35 mouse cellular contexts compared by ENCODE assay signal in the genomic region with DNA sequence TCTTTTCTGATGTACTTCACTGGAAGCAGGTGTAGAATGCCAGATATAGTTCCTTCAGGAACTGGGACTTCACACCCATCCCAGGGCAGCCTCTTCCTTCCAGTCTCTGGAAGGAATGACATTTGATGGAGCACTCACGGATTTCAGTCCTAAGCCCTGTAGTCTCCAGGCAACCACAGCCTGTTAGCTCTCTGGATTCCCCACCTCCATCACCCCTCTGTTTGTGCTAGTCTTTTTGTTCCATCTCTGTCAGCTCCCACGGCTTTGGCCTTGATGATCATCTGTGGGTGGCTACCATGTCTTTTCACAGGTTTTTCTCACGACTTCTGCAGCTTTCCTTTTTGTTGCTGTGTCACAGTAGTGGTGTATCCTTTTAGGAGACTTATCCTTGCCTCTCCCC. TPM values are rescaled to one million over a fixed set of nuclear protein-coding genes. Genes with fewer than 3 reads are reported as not detected.
DNase-seq lines count a peak whose midpoint lies in the region; ATAC-seq lines count a peak whose summit lies in the region.
"Had no signal": no experiment of that assay in that cellular context is flagged by ENCODE, and none has a peak within 500 bp of the region (broad histone marks: within the 10 kb centered on the region; RNA-seq: fewer than 3 reads in every experiment).

No protein-coding gene starts in this region.

- no peak for ATAC-seq in midbrain, embryonic 14.5 days (ENCODE audit: low FRiP score, low TSS enrichment)
- ATAC-seq in megakaryocyte-erythroid progenitor cell, adult 5-6 weeks (replicated peaks; ENCODE audit: low FRiP score, low TSS enrichment, poor library complexity, severe bottlenecking): no peak
- ATAC-seq: intestine, postnatal 0 days; midbrain, embryonic 16.5 days had no signal

- H3K4me1 ChIP-seq in midbrain, embryonic 10.5 days: peaks cover 34% of the 10 kb centered on the region
- H3K4me1 ChIP-seq in midbrain, embryonic 14.5 days (ENCODE audit: control insufficient read depth, insufficient read depth, low read length): no peaks in the 10 kb centered on the region
- H3K4me1 ChIP-seq: embryonic facial prominence, embryonic 13.5 days; heart, embryonic 12.5 days; megakaryocyte, embryonic 14.5 days had no signal

- no peaks in the 10 kb centered on the region for H3K27me3 ChIP-seq in midbrain, embryonic 10.5 days (ENCODE audit: low read depth, poor library complexity, severe bottlenecking)
- H3K27me3 ChIP-seq in midbrain, embryonic 14.5 days (ENCODE audit: control insufficient read depth, insufficient read depth, low read length): no peaks in the 10 kb centered on the region
- H3K27me3 ChIP-seq: embryonic facial prominence, embryonic 13.5 days; forebrain, embryonic 12.5 days; heart, embryonic 12.5 days; hindbrain, embryonic 12.5 days; megakaryocyte, embryonic 14.5 days; neural tube, embryonic 13.5 days had no signal

- no peaks in the 10 kb centered on the region for H3K9me3 ChIP-seq in midbrain, embryonic 10.5 days (replicated peaks)
- H3K9me3 ChIP-seq in midbrain, embryonic 14.5 days (ENCODE audit: control insufficient read depth, low read length): no peaks in the 10 kb centered on the region
- H3K9me3 ChIP-seq: embryonic facial prominence, embryonic 13.5 days; forebrain, embryonic 12.5 days; heart, embryonic 12.5 days; hindbrain, embryonic 12.5 days; liver, embryonic 13.5 days; neural tube, embryonic 13.5 days had no signal

- H3K36me3 ChIP-seq in midbrain, embryonic 10.5 days: no peaks in the 10 kb centered on the region
- H3K36me3 ChIP-seq in midbrain, embryonic 14.5 days (ENCODE audit: control insufficient read depth, insufficient read depth, low read length): no peaks in the 10 kb centered on the region
- H3K36me3 ChIP-seq: embryonic facial prominence, embryonic 13.5 days; forebrain, embryonic 12.5 days; heart, embryonic 12.5 days; hindbrain, embryonic 12.5 days; liver, embryonic 13.5 days; neural tube, embryonic 13.5 days had no signal

- no peak overlapping the region for H3K4me3 ChIP-seq in midbrain, embryonic 10.5 days
- no peak overlapping the region for H3K4me3 ChIP-seq in midbrain, embryonic 14.5 days (replicated peaks; ENCODE audit: low read depth, low read length)
- H3K4me3 ChIP-seq: embryonic facial prominence, embryonic 13.5 days; erythroblast, embryonic 14.5 days; forebrain, embryonic 12.5 days; gastrocnemius, adult 2 months; heart, embryonic 12.5 days; hindbrain, embryonic 12.5 days; liver, embryonic 13.5 days; megakaryocyte, embryonic 14.5 days; myocyte; neural tube, embryonic 13.5 days had no signal

- peak overlapping the region; percentile 38; the same call in 1 of the 2 replicates for H3K27ac ChIP-seq in midbrain, embryonic 10.5 days (replicated peaks)
- H3K27ac ChIP-seq in midbrain, embryonic 14.5 days (replicated peaks; ENCODE audit: low read depth, low read length): no peak overlapping the region
- H3K27ac ChIP-seq: embryonic facial prominence, embryonic 13.5 days; forebrain, embryonic 12.5 days; gastrocnemius, adult 2 months; hindbrain, embryonic 12.5 days; liver, embryonic 13.5 days; neural tube, embryonic 13.5 days had no signal

- no peak overlapping the region for H3K4me2 ChIP-seq in midbrain, embryonic 14.5 days (ENCODE audit: low read length)
- H3K4me2 ChIP-seq: embryonic facial prominence, embryonic 13.5 days; forebrain, embryonic 12.5 days; heart, embryonic 12.5 days; hindbrain, embryonic 12.5 days; liver, embryonic 13.5 days; neural tube, embryonic 13.5 days had no signal

- DNase-seq in midbrain, embryonic 10.5 days (ENCODE audit: low spot score): no peak
- DNase-seq in midbrain, embryonic 14.5 days: no peak
- DNase-seq in frontal cortex, adult 2 months (ENCODE audit: extremely low spot score in 1 of 2, low spot score in 1 of 2): peak; percentile 41 to 47
- peak; percentile 59 for DNase-seq in layer of hippocampus, adult 9-11 months
- peak; percentile 56 for DNase-seq in telencephalon, adult 2 months (ENCODE audit: low read depth, low spot score)
- no peak for DNase-seq in heart, adult 18-20 months
- DNase-seq: adrenal gland, adult 2 months; cerebellum, adult 18-20 months; cerebellum, postnatal 14 days; embryo, embryonic 11 days; gastrocnemius, adult 2 months; heart, postnatal 10 days; kidney, postnatal 25 days; liver, embryonic 13.5 days; lung, adult 2 months; lung, postnatal 36 days; retina, postnatal 1 day; spleen, adult 18-20 months; thymus, postnatal 14 days had no signal

- H3K9ac ChIP-seq in midbrain, embryonic 14.5 days (replicated peaks; ENCODE audit: low read length): no peak overlapping the region
- H3K9ac ChIP-seq: embryonic facial prominence, embryonic 13.5 days; forebrain, embryonic 12.5 days; heart, embryonic 12.5 days; hindbrain, embryonic 12.5 days; liver, embryonic 13.5 days; neural tube, embryonic 13.5 days had no signal

- WGBS in midbrain, embryonic 10.5 days: 53% methylated on average over 3 of the region's 3 CpGs
- 35% methylated on average over 3 of the region's 3 CpGs for WGBS in midbrain, embryonic 14.5 days

RNA-seq across cellular contexts. Expression of a gene that starts 48.6 kb away (rescaled TPM):
- not detected in 2 replicates for polyA plus RNA-seq in midbrain, embryonic 10.5 days (2016; fragmentation: Nextera tagmentation; extraction: Ambion mirVana)
- not detected in 2 replicates for polyA plus RNA-seq in midbrain, embryonic 14.5 days (2014; fragmentation: Nextera tagmentation; extraction: Ambion mirVana)
- not detected in 2 replicates for polyA plus RNA-seq in frontal cortex, adult 2 months (2012; rRNA removed)
- total RNA-seq in heart, adult 18-20 months (2021): not detected
- total RNA-seq in megakaryocyte-erythroid progenitor cell, adult 5-6 weeks (2014; fragmentation: Nextera tagmentation): not detected in 2 replicates
- not detected in 2 replicates for total RNA-seq in megakaryocyte-erythroid progenitor cell, adult 5-6 weeks (2017)
- total RNA-seq: adrenal gland, adult 2 months; gastrocnemius, adult 2 months; heart, postnatal 10 days; layer of hippocampus, postnatal 36 days; MEL had no signal
- polyA plus RNA-seq: adrenal gland, adult 2 months; C2C12; embryonic facial prominence, embryonic 13.5 days; erythroblast, embryonic 14.5 days; forebrain, embryonic 12.5 days; heart, embryonic 12.5 days; hindbrain, embryonic 12.5 days; intestine, postnatal 0 days; kidney, embryonic 14.5 days; limb, embryonic 14.5 days; liver, embryonic 13.5 days; lung, adult 2 months; midbrain, embryonic 16.5 days; myocyte; neural tube, embryonic 13.5 days had no signal

Comparison
In these comparisons a context has a peak if more than half of its experiments do, and no peak if none do; other contexts are left out.
1. DNase-seq: peak in frontal cortex, adult 2 months (2 of 2), layer of hippocampus, adult 9-11 months (single experiment) and telencephalon, adult 2 months (single experiment); none in midbrain, embryonic 10.5 days (single experiment), midbrain, embryonic 14.5 days (single experiment) and heart, adult 18-20 months (0 of 2).